Mouse (Mus musculus) liver, embryonic 14.5 days (tissue): ENCODE results near the gene Trmt1.

Experiments
- CTCF ChIP-seq: IDR thresholded peaks from 2 replicates; pipeline ENCODE4 v1.5.1; 2016; ENCODE audit warnings: antibody characterized with exemption, low read depth, control low read depth
- EP300 ChIP-seq: IDR thresholded peaks from 2 replicates; pipeline ENCODE4 v1.6.1; 2016; ENCODE audit warnings: antibody characterized with exemption, low read depth

DNA sequence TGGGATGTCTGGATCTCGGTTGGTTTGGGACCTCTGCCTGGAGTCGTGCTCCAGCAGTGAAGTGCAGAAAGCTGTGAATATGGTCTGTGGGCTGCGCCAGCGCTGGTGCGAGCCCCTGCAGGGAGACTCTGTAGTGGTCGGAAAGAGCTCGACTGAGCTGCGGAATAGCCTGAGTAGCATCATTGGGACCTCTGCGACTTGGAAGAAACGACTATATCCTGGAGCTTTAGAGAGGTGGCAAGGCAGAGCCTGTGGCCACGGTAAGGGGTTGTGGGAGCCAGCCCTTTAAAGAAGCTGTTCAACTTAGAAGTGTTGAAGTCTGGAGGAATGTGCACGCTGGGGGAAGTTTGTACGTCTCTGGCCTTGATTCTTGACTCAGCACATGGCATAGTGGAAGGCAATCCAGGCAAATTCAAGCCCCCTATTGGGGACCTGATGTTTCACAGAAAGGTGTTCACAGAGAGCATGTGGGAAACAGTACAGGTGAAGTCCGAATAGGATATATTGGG, 20.7 kb upstream of the Trmt1 start:
- TF ChIP-seq CTCF (no peak), EP300 (no peak)
